Mouse (Mus musculus): ENCODE measurements around the gene Card14.

GRCm38 (mm10) chr11:119310621-119311020 is 3.1 kb downstream of the Card14 start:
- TF ChIP-seq CTCF (IDR thresholded peaks at IDR 0.05; ENCODE audit: extremely low read depth, insufficient read length, insufficient replicate concordance, low read depth, low read length) (no peak), POLR2A (IDR thresholded peaks at IDR 0.05; ENCODE audit: low read depth, low read length) (no peak)
